Comparison of ENCODE assay signal across 30 mouse cellular contexts in the genomic region with DNA sequence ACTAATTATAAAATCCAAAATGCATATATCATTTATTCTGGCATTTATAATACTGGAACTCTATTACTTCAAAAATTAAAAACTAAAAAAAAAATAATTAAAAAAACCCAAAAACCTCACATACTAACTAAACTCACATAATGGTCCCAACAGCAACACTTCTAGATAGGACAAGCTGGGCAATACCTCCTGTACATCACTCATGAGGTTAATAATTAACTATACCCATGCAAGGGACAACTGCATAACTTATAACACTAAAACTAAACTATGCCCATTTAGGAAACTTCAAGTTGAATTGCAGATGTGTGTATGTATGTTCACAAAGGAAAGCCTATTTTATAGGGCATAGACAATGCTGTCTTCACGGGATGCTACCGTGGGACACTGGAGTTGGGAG.
"Had no signal": no experiment of that assay in that cellular context is flagged by ENCODE, and none has a peak within 500 bp of the region (broad histone marks: within the 10 kb centered on the region; RNA-seq: fewer than 3 reads in every experiment).

No protein-coding gene starts in this region.

- H3K4me3 ChIP-seq: limb, embryonic 10.5 days; limb, embryonic 12.5 days; limb, embryonic 13.5 days; limb, embryonic 15.5 days; liver, embryonic 13.5 days; liver, embryonic 15.5 days; lung, embryonic 15.5 days; megakaryocyte, embryonic 14.5 days; midbrain, embryonic 10.5 days; midbrain, embryonic 12.5 days; midbrain, embryonic 13.5 days; midbrain, embryonic 15.5 days; myocyte; neural tube, embryonic 12.5 days had no signal

- H3K36me3 ChIP-seq: limb, embryonic 12.5 days; limb, embryonic 13.5 days; limb, embryonic 15.5 days; liver, embryonic 13.5 days; liver, embryonic 15.5 days; lung, embryonic 15.5 days; midbrain, embryonic 13.5 days; midbrain, embryonic 15.5 days; neural tube, embryonic 12.5 days had no signal

- DNase-seq: left cerebral cortex, postnatal 4 days; liver; liver, embryonic 13.5 days; lung, adult 18-20 months; lung, adult 2 months; lung, embryonic 14.5 days; lung, postnatal 10 days; lung, postnatal 14 days; lung, postnatal 36 days; lung, postnatal 4 days; midbrain, embryonic 14.5 days had no signal

- H3K4me2 ChIP-seq: limb, embryonic 12.5 days; limb, embryonic 13.5 days; limb, embryonic 15.5 days; liver, embryonic 11.5 days; liver, embryonic 13.5 days; liver, embryonic 15.5 days; lung, embryonic 14.5 days; lung, embryonic 15.5 days; midbrain, embryonic 11.5 days; midbrain, embryonic 12.5 days; midbrain, embryonic 13.5 days; midbrain, embryonic 15.5 days; neural tube, embryonic 12.5 days had no signal

- H3K9me3 ChIP-seq: limb, embryonic 10.5 days; limb, embryonic 12.5 days; limb, embryonic 13.5 days; limb, embryonic 15.5 days; liver, embryonic 13.5 days; liver, embryonic 15.5 days; lung, embryonic 15.5 days; megakaryocyte, embryonic 14.5 days; midbrain, embryonic 10.5 days; midbrain, embryonic 12.5 days; midbrain, embryonic 13.5 days; midbrain, embryonic 15.5 days; neural tube, embryonic 12.5 days had no signal

- ATAC-seq: lung, postnatal 0 days; midbrain, embryonic 13.5 days; midbrain, embryonic 15.5 days; midbrain, embryonic 16.5 days had no signal

- H3K4me1 ChIP-seq: limb, embryonic 12.5 days; limb, embryonic 13.5 days; limb, embryonic 15.5 days; liver, embryonic 15.5 days; lung, embryonic 15.5 days; midbrain, embryonic 12.5 days; midbrain, embryonic 15.5 days had no signal

- H3K9ac ChIP-seq: limb, embryonic 12.5 days; limb, embryonic 13.5 days; limb, embryonic 15.5 days; liver, embryonic 13.5 days; liver, embryonic 14.5 days; liver, embryonic 15.5 days; lung, embryonic 14.5 days; lung, embryonic 15.5 days; midbrain, embryonic 12.5 days; midbrain, embryonic 13.5 days; midbrain, embryonic 15.5 days; neural tube, embryonic 12.5 days had no signal

- H3K27ac ChIP-seq: limb, embryonic 10.5 days; limb, embryonic 12.5 days; limb, embryonic 13.5 days; limb, embryonic 15.5 days; liver, embryonic 13.5 days; liver, embryonic 14.5 days; liver, embryonic 15.5 days; lung, embryonic 15.5 days; macrophage; midbrain, embryonic 10.5 days; midbrain, embryonic 12.5 days; midbrain, embryonic 13.5 days; midbrain, embryonic 15.5 days; neural tube, embryonic 12.5 days had no signal

- H3K27me3 ChIP-seq: limb, embryonic 12.5 days; limb, embryonic 13.5 days; limb, embryonic 15.5 days; liver, embryonic 13.5 days; liver, embryonic 15.5 days; lung, embryonic 15.5 days; megakaryocyte, embryonic 14.5 days; midbrain, embryonic 12.5 days; midbrain, embryonic 13.5 days; midbrain, embryonic 15.5 days; neural tube, embryonic 12.5 days had no signal
